Mouse (Mus musculus) heart, embryonic 10.5 days (tissue): ENCODE data around the gene Cyp1a2. TPM values are rescaled to one million over a fixed set of nuclear protein-coding genes. Genes with fewer than 3 reads are reported as not detected.

ENCODE experiments used
- DNase-seq: peaks from one replicate; pipeline ENCODE4 v3.0.0-alpha.2; 2017; ENCODE audit warnings: low spot score
- H3K27ac ChIP-seq: fragments of 300-500 bp; sonication (generic); 2 replicates; pipeline ENCODE4 v1.5.1; 2016; ENCODE audit warnings: mild to moderate bottlenecking
- H3K27me3 ChIP-seq: fragments of 300-500 bp; sonication (generic); 2 replicates; pipeline ENCODE4 v1.6.1; 2016; ENCODE audit warnings: mild to moderate bottlenecking; ENCODE audit not compliant: poor library complexity, insufficient read depth, severe bottlenecking
- H3K36me3 ChIP-seq: fragments of 300-500 bp; sonication (generic); 2 replicates; pipeline ENCODE4 v1.6.1; 2016; ENCODE audit warnings: mild to moderate bottlenecking, moderate library complexity
- H3K4me1 ChIP-seq: fragments of 300-500 bp; sonication (generic); 2 replicates; pipeline ENCODE4 v1.6.1; 2016; ENCODE audit warnings: mild to moderate bottlenecking
- H3K4me3 ChIP-seq: fragments of 300-500 bp; sonication (generic); 2 replicates; pipeline ENCODE4 v1.5.1; 2016; ENCODE audit warnings: mild to moderate bottlenecking, moderate library complexity
- H3K9me3 ChIP-seq: fragments of 300-500 bp; sonication (generic); 2 replicates; pipeline ENCODE4 v1.6.1; 2016; ENCODE audit warnings: mild to moderate bottlenecking, moderate library complexity
- WGBS: fragments of 180-500 bp; shearing (Covaris S2); methylation state at CpG from one replicate; pipeline ENCODE4 v1.1.7; 2016; 5-methylcytosine and 5-hydroxymethylcytosine counted together
- polyA plus RNA-seq: library from polyadenylated mRNA; unstranded; fragments of >200 nt; fragmentation: Nextera tagmentation; extraction: Ambion mirVana; gene quantifications from 2 replicates; pipeline ENCODE4 v1.2.1, GENCODE M21; 2016

Cyp1a2 gene
- polyA plus RNA-seq, 1 experiment from 2014 or later: not detected

GRCm38 (mm10) chr9:57652855-57653254 is 30.6 kb downstream of the Cyp1a2 start:
- no peaks in the 10 kb centered on the region for H3K36me3 ChIP-seq
- no peak for DNase-seq
- H3K9me3 ChIP-seq: no peaks in the 10 kb centered on the region
- peaks cover 26% of the 10 kb centered on the region for H3K4me1 ChIP-seq
- peaks cover 25% of the 10 kb centered on the region for H3K27me3 ChIP-seq
- 63% methylated on average over 3 of the region's 3 CpGs for WGBS
- no peak overlapping the region for H3K27ac ChIP-seq
- no peak overlapping the region for H3K4me3 ChIP-seq

- peaks cover 25% of the 10 kb centered on the region for H3K27me3 ChIP-seq
- no peak for DNase-seq
- H3K4me1 ChIP-seq: peaks cover 26% of the 10 kb centered on the region
- no peaks in the 10 kb centered on the region for H3K36me3 ChIP-seq
- no peak overlapping the region for H3K27ac ChIP-seq
- no peak overlapping the region for H3K4me3 ChIP-seq
- 80% methylated on average over 9 of the region's 9 CpGs for WGBS
- H3K9me3 ChIP-seq: no peaks in the 10 kb centered on the region
These were observed 31.2 kb downstream of the Cyp1a2 start for GRCm38 (mm10) chr9:57652351-57652750.

- Histone ChIP-seq H3K4me1 (peaks cover 24% of the 10 kb centered on the region), H3K36me3 (no peaks in the 10 kb centered on the region), H3K27me3 (peaks cover 25% of the 10 kb centered on the region), H3K4me3 (no peak overlapping the region), H3K9me3 (no peaks in the 10 kb centered on the region), H3K27ac (no peak overlapping the region)
- 24% methylated on average over 6 of the region's 6 CpGs for WGBS
- DNase-seq: no peak
These were observed 32.7 kb downstream of the Cyp1a2 start for GRCm38 (mm10) chr9:57650786-57651311.

- DNase-seq: no peak
- Histone ChIP-seq H3K9me3 (no peaks in the 10 kb centered on the region), H3K4me3 (no peak overlapping the region), H3K36me3 (no peaks in the 10 kb centered on the region), H3K27me3 (peaks cover 25% of the 10 kb centered on the region), H3K4me1 (peaks cover 29% of the 10 kb centered on the region), H3K27ac (no peak overlapping the region)
- WGBS: 89% methylated on average over 6 of the region's 6 CpGs
These were observed 33.2 kb downstream of the Cyp1a2 start for GRCm38 (mm10) chr9:57650130-57650785.

- H3K27me3 ChIP-seq: no peaks in the 10 kb centered on the region
- H3K9me3 ChIP-seq: no peaks in the 10 kb centered on the region
- no peak for DNase-seq
- peaks cover 41% of the 10 kb centered on the region for H3K4me1 ChIP-seq
- no peaks in the 10 kb centered on the region for H3K36me3 ChIP-seq
- WGBS: 58% methylated on average over 4 of the region's 4 CpGs
- H3K4me3 ChIP-seq: no peak overlapping the region
- no peak overlapping the region for H3K27ac ChIP-seq
These were observed 36.0 kb downstream of the Cyp1a2 start for GRCm38 (mm10) chr9:57647286-57648108.

- no peak for DNase-seq
- peaks cover 47% of the 10 kb centered on the region for H3K4me1 ChIP-seq
- WGBS: 73% methylated on average over 12 of the region's 12 CpGs
These were observed 36.9 kb downstream of the Cyp1a2 start for GRCm38 (mm10) chr9:57646551-57647103.

GRCm38 (mm10) chr9:57644944-57645893 is 38.3 kb downstream of the Cyp1a2 start:
- peak overlapping the region; percentile 99 for H3K4me3 ChIP-seq
- under 1% methylated on average over 83 of the region's 85 CpGs for WGBS
- no peaks in the 10 kb centered on the region for H3K9me3 ChIP-seq
- peak; percentile 94 for DNase-seq
- peak overlapping the region; percentile 98 for H3K27ac ChIP-seq
- peaks cover 53% of the 10 kb centered on the region for H3K4me1 ChIP-seq
- H3K36me3 ChIP-seq: peaks cover 10% of the 10 kb centered on the region; the same call in 1 of the 2 replicates
- H3K27me3 ChIP-seq: no peaks in the 10 kb centered on the region

More at GRCm38 (mm10) chr9:57646551-57647103, 36.9 kb downstream of the Cyp1a2 start:
- H3K9me3 ChIP-seq: no peaks in the 10 kb centered on the region
- no peak overlapping the region for H3K4me3 ChIP-seq
- H3K36me3 ChIP-seq: peaks cover 8% of the 10 kb centered on the region; the same call in 1 of the 2 replicates
- H3K27ac ChIP-seq: no peak overlapping the region
- no peaks in the 10 kb centered on the region for H3K27me3 ChIP-seq

- no peaks in the 10 kb centered on the region for H3K27me3 ChIP-seq
- WGBS: under 1% methylated on average over 18 of the region's 18 CpGs
- H3K36me3 ChIP-seq: peaks cover 10% of the 10 kb centered on the region; the same call in 1 of the 2 replicates
- H3K4me1 ChIP-seq: peaks cover 60% of the 10 kb centered on the region
- H3K27ac ChIP-seq: peak overlapping the region; percentile 98
- no peaks in the 10 kb centered on the region for H3K9me3 ChIP-seq
- no peak for DNase-seq
- peak overlapping the region; percentile 99 for H3K4me3 ChIP-seq
These were observed 39.0 kb downstream of the Cyp1a2 start for GRCm38 (mm10) chr9:57644442-57644943.

- 60% methylated on average over 7 of the region's 7 CpGs for WGBS
- Histone ChIP-seq H3K27ac (0 out of 2 replicates have a peak overlapping the region, but pooled peaks have one; percentile 98), H3K36me3 (peaks cover 10% of the 10 kb centered on the region; the same call in 1 of the 2 replicates), H3K4me1 (peaks cover 67% of the 10 kb centered on the region), H3K27me3 (no peaks in the 10 kb centered on the region), H3K9me3 (no peaks in the 10 kb centered on the region), H3K4me3 (peak overlapping the region; percentile 99)
- DNase-seq: no peak
These were observed 39.7 kb downstream of the Cyp1a2 start for GRCm38 (mm10) chr9:57643856-57644180.

- H3K36me3 ChIP-seq: peaks cover 10% of the 10 kb centered on the region; the same call in 1 of the 2 replicates
- WGBS: 82% methylated on average over 9 of the region's 9 CpGs
- H3K4me3 ChIP-seq: peak overlapping the region; percentile 99
- H3K27me3 ChIP-seq: no peaks in the 10 kb centered on the region
- DNase-seq: no peak
- H3K4me1 ChIP-seq: peaks cover 72% of the 10 kb centered on the region
- peak overlapping the region; percentile 98; the same call in 1 of the 2 replicates for H3K27ac ChIP-seq
- H3K9me3 ChIP-seq: no peaks in the 10 kb centered on the region
These were observed 40.2 kb downstream of the Cyp1a2 start for GRCm38 (mm10) chr9:57643169-57643855.

- DNase-seq: no peak
- Histone ChIP-seq H3K9me3 (no peaks in the 10 kb centered on the region), H3K27ac (peak overlapping the region; percentile 75; the same call in 1 of the 2 replicates), H3K4me3 (no peak overlapping the region), H3K36me3 (peaks cover 10% of the 10 kb centered on the region; the same call in 1 of the 2 replicates), H3K27me3 (no peaks in the 10 kb centered on the region), H3K4me1 (peaks cover 85% of the 10 kb centered on the region)
- 84% methylated on average over 13 of the region's 13 CpGs for WGBS
These were observed 41.5 kb downstream of the Cyp1a2 start for GRCm38 (mm10) chr9:57641775-57642550.
